Mouse (Mus musculus): Measurements from ENCODE around the gene Golgb1. TPM values are rescaled to one million over a fixed set of nuclear protein-coding genes. Genes with fewer than 3 reads are reported as not detected.
"Not testable (repeated sequence)": the region's sequence is repeated elsewhere in the genome, so short reads cannot be mapped to it uniquely, and the experiment has no call there.

The Golgb1 gene
- total RNA-seq (2021): 10 to 100 TPM; 41.5 to 41.8 TPM
- long read RNA-seq, experiment 1, partial matches to known transcripts: 8 of 10 reads
- long read RNA-seq, experiment 1, other reads (novel, unspliced or antisense): 2 of 10 reads
- long read RNA-seq, experiment 2, partial matches to known transcripts: 1 of 6 reads
- long read RNA-seq, experiment 2, other reads (novel, unspliced or antisense): 5 of 6 reads

GRCm38 (mm10) chr16:36874583-36875275, at the start of gene Golgb1, which contains the start of gene Eaf2:
Gene Golgb1, plus strand, starts transcription at chr16:36875140.
Gene Eaf2, minus strand, starts transcription at chr16:36875003.
- DNase-seq: peak; percentile 95 to 99

GRCm38 (mm10) chr16:36827611-36828053, 47.3 kb upstream of the Golgb1 start:
- DNase-seq: no peak

- DNase-seq: peak; percentile 87 to 89
These were observed 46.7 kb upstream of the Golgb1 start, which contains the start of gene Iqcb1 for GRCm38 (mm10) chr16:36828054-36828786. Gene Iqcb1, plus strand, starts transcription at chr16:36828385.

GRCm38 (mm10) chr16:36828820-36829219, 46.1 kb upstream of the Golgb1 start:
- DNase-seq: peak in 1 of 2 experiments; percentile 9

GRCm38 (mm10) chr16:36846894-36847293, 28.0 kb upstream of the Golgb1 start:
- not testable (repeated sequence) for DNase-seq

GRCm38 (mm10) chr16:36851202-36851601, 23.7 kb upstream of the Golgb1 start:
- DNase-seq: no peak

- DNase-seq: no peak
These were observed 11.4 kb upstream of the Golgb1 start for GRCm38 (mm10) chr16:36863585-36863984.

GRCm38 (mm10) chr16:36869442-36869841, 5.5 kb upstream of the Golgb1 start:
- no peak for DNase-seq

- DNase-seq: no peak
These were observed 424 bp downstream of the Golgb1 start for GRCm38 (mm10) chr16:36875276-36875851.

- no peak for DNase-seq
These were observed 2.4 kb downstream of the Golgb1 start for GRCm38 (mm10) chr16:36877316-36877715.

GRCm38 (mm10) chr16:36882737-36883343, 7.9 kb downstream of the Golgb1 start:
- no peak for DNase-seq

GRCm38 (mm10) chr16:36884881-36885280, 9.9 kb downstream of the Golgb1 start:
- DNase-seq: peak in 1 of 2 experiments; percentile 19

- DNase-seq: no peak
These were observed 11.0 kb downstream of the Golgb1 start for GRCm38 (mm10) chr16:36885912-36886311.

- DNase-seq: no peak
These were observed 12.6 kb downstream of the Golgb1 start for GRCm38 (mm10) chr16:36887546-36887945.

- DNase-seq: no peak
These were observed 15.6 kb downstream of the Golgb1 start for GRCm38 (mm10) chr16:36890559-36890958.

GRCm38 (mm10) chr16:36891415-36891814, 16.5 kb downstream of the Golgb1 start:
- no peak for DNase-seq

- DNase-seq: no peak
These were observed 18.4 kb downstream of the Golgb1 start for GRCm38 (mm10) chr16:36893317-36893716.

GRCm38 (mm10) chr16:36896712-36897111, 21.8 kb downstream of the Golgb1 start:
- no peak for DNase-seq

GRCm38 (mm10) chr16:36903156-36903555, 28.2 kb downstream of the Golgb1 start:
- no peak for DNase-seq

- DNase-seq: no peak
These were observed 37.0 kb downstream of the Golgb1 start for GRCm38 (mm10) chr16:36911909-36912308.

GRCm38 (mm10) chr16:36912311-36912710, 37.4 kb downstream of the Golgb1 start:
- no peak for DNase-seq

GRCm38 (mm10) chr16:36914195-36914594, 39.3 kb downstream of the Golgb1 start:
- DNase-seq: peak in 1 of 2 experiments; percentile 18
